Mouse (Mus musculus): ENCODE measurements around the gene Abcg8.
A peak's percentile ranks its signal among the peaks of the same experiment; 100 is the strongest.

The Abcg8 gene

DNA sequence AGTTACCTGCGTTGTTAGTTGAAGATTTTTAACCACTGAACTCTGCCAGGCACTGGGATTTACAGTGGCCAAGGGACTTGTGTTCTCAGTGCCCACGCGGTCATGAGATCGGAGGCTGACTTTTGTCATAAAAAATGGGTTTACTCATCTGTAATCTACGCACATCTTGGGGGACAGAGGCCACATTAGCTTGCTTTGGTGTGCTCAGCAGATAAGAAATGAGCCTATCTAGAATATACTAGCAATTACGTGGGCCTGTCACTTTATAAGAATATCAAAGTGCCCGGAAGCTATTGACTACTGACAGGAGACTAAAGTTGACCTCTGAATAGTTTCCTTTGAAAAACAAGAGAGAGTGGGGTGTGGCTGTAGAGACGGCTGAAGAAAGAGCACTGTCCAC lies 17.2 kb upstream of the Abcg8 start:
- no peak for DNase-seq

DNA sequence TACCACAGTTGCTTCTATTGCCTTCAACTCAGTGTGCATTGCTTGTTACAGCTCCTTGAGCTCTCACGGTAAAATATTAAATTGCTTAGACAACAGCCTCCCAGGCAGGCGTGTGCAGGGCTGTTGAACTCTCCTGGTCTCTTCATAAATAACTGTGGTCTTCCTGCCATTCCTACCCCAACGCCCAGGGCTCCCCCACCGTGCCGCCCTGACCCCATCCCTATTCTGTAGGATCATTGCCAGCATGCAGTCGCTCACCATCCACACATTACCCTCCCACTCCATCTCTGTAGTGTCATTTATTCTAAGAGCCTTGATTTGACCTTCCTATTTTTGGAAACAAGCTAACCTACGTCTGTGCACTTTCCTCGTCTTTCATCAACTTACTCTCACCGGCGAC lies 11.0 kb upstream of the Abcg8 start:
- no peak for DNase-seq

DNA sequence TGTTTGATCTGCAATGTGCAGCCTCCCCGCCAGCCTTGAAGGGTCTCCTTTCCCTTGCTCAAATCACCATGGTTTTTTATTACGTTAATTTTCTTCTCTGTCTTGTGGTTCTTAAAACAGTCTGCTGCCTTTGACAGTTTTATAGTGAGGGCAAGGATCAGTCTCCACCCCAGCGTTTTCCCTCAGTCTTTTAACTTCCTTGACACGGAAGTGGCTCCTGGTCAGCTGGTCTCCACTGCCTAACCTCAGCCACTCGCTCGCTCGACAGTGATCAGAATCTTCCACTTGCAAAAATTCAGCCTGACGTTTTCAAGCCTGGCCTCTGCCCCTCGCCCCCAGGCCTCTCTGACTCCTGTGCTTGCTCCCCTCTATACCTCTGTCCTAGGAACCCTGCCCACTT lies 10.4 kb upstream of the Abcg8 start:
- no peak for DNase-seq

DNA sequence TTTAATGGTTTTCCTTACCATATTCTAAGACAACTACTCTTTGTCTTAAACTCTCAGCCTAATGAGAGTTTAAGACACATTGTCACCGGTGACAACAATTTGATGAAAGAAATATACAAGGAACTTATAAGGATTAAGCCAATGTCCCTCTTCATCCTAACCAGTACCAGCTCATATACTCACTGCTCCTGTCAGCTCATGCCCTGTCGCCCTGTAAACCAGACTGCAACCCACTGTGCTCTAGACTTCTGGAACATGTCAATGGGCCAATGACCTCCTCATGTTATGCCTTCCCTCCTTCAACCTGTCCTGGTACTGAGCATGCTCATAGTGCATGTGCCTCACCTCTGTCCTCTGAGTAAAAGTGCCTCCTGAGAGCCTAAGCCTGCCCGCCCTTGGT lies 8.3 kb upstream of the Abcg8 start:
- DNase-seq, result no peak

DNA sequence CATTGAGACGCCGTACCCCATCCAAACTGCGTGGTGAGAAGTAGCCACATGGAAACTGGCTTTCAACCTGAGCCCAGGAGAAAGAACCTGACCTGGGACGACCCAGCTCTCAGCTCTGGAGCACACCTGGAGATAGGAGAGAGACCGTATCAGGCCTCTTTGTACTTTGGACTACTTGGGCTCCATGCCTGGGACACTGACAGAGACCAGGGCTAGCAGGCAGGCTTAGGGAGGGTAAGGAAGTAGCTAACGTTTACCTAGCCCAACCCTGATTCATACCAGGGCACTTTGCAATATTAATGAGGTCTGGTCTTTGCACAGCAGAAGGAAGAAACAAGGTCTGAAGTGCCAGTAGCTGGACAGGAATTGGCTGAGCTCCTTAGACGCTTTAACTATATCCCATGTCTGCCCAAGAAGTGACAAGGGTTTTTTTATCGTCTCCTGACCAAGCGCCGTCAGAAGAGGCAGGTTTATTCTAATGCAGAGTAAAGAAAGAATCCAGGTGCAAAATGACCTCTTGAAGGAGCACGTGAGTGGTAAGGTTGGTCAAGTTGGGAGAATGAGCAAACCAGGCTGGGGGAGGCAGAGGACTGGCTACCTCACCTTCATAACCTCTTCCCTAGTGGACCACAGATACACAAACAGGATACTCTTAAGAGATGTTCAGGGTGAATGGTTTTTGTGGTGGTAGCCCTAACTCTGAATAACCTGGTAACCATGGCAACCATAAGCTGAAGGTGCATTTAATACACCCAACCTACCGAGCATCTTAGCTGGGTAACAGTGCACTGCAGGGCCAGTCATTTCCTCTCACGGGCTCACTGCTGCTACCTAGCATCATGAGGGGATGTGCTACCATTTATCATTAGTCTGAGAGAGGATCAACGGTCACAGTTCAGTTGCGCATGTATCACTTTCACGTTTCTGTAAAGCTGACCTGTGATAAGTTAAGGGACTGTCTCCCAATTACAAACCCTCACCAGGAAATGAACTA lies 3.4 kb upstream of the Abcg8 start:
- peak; percentile 21 to 37 for DNase-seq

DNA sequence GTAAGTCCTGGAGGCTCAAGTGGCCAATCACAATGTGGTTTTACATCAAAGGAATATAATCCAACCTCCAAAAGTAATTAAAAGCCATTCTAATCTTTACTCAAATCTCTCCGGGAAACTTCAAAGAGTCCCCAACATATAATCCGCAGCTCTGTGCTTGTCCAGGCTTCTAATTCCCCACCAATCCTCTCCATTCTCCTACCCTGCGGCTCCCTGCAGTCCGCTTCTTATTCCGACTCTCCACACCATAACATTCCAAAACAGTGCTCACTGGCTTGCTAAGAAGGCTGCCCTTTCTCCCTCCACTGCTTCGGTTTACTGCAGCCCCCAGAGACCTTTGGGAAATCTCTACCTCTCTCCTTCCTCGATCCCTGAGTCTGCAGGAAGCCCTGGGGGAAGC lies 2.1 kb upstream of the Abcg8 start:
- DNase-seq, result no peak

DNA sequence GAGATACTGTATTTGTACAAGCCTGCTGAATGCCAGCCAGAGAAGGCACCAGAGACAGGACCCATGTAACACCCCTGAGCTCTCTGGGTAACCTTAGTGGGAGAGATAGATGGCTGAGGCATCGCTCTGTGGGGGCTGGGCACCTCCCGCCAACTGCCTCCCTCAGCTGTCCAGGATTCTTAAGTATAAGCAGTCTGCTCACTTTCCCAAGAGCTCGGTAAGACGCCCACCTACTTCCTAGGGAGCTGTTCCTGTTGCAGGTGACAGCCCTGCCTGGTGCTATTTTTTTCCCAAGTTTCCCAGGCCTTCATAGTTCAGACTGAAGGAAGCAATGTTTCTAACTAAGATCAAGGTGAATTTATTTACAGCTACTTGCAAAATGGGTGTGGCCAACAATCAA lies 898 bp upstream of the Abcg8 start:
- no peak for DNase-seq

DNA sequence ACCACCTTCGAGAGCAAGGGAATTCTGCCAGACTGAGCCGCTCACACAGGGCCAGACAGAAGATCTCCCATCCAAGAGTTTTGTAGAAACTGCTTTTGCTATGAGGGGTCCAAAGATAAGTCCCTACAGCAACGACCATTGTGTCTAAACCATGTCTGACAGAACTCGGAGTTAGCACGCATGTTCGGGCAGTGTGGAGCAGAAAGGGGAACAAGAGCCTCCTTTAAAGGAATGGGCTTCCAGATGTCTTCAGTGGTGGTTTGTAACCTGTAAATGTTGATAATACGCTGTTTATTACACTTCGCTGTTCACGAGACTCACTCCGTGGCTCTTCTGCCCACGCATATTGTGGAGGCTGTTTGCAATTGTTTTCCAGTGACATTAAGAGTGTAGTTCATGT lies 1.5 kb downstream of the Abcg8 start:
- DNase-seq, result no peak

DNA sequence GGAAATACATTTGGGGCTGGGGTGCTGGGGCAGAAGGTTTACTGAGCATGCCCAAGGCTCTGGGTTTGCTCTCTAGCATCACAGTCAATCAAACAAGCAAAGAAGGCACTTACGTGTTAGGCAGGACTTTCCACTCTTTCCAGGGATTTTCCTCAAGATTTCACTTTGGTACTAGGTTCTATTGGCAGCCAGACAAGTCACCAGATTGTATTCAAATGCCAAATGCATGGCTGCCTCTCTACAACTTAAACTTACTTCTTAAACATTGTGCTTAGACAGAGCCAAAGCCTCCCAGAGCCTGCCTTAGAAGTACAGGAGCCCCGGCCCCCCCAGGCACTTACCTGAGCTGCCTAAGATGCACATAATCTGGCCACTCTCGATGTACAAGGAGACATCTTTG lies 5.6 kb downstream of the Abcg8 start:
- DNase-seq, result no peak

DNA sequence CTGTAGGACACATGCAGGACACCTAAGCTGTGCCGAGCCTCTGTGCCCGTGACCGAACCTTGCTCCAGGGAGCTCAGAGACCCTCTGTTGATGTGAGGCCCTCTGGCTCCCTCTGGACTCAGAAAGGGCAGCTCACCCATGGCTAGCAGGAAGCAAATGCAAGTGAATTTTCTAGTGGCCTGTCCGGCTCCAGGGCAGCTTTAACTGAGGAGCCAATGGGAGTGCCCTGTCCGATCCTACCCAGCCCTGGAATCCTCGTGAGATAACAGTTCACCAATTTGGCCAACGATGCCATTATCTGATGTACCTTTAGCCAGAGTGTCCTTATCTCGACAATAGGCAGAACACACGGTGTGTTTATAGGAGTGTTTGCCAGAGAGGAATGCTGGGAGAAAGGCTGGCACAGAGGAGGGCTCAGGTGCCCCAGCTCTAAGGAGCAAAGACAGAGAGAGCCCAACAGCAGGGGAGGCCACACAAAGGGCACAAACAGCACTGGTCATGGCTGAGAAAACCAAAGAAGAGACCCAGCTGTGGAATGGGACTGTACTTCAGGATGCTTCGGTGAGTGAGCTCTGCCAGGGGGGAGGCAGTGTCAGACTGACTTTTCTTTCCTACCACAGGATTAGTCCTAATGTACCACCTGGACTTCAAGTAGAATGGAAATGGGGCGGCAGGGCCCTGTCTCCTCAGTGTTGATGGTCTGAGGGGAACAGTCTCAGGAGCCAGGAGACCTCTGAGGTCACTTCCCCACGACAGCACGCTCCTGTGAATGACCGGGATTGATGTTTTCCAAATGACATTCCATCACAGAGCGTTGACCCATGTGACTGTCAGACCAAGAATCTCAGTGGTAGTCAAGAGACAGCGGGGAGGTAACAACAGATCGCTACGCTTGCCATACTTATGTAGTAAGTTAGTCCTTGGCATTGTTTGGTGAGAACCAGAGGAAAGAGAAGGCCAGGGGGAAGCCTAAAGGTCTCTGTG lies 6.9 kb downstream of the Abcg8 start, which contains the start of gene Abcg5:
TSS of gene Abcg5 (minus strand) at position 278 of the 984 bp plus-strand sequence.
- DNase-seq, result no peak

DNA sequence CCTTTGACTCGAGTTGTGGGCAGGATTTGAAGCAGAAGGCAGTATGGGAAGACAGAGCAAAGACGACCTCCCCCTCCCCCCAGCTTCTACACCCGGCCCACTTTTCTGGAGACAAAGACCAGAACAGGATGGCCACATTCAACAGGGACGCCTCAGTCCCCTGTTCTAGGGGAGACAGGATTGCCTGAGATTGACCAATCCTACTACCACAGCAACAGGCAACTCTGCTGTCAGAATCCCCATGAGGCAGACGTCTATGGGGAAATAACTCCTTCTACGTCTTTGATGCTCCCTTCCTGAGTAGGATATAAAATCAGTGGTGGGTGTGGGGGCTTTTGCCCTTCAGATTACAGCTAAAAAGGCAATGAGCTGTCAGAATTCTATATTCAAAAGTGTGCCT lies 8.2 kb downstream of the Abcg8 start:
- DNase-seq, result no peak

DNA sequence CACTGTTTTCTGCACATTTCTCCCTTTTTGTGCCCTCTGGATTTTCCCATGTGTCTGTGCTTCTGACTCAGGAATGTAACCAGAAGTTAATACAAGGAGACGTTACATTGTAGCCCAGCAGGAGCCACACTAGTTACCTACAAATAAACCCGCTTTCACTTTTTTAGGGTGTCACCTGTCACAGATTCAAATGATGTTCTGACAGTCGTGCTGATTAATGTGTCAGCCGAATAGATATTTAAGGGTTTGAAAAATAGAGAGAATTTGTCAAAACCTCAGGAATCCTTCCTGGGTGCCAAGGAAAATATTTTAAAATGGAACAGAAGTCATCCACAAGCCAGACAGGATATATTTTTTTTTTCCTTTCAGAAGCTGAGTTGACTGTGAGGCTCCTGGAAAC lies 9.2 kb downstream of the Abcg8 start:
- DNase-seq, result no peak

DNA sequence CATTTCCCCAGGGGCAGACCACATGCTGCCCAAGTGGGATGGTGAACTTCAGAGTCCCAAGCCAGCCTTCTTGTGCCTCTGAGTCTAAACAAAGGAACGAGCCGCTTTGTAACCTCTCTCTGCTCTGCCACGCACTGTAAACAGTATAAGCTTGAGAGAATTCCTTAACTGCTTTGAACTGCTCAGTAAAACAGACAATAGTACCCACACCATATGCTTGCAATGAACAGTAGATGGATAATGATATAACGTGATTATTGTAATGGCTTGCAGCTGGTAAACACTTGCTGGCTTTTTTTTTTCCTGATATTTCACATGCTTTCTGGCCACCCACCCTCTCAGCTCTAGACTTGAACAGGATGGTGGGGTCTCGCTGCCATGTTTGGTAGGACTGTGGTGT lies 11.9 kb downstream of the Abcg8 start:
- no peak for DNase-seq

DNA sequence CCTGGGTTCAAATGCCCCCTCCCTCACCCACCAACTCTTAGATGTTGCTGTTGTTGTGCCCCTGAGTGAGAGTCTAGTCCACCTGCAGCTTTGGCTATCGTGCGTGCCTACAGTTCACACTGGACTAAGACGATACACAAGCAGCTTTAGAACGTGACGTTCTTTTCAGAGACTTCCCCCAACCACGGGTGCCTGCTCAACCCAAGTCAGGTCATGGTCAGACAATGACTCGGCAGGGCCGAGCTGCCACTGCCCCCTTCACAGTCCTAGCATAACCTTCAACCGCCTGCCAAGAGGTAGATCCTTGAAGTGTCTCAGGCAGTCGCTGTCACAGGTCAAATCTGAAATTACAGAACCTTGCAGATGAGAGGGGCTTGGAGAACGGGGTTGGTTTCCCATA lies 12.7 kb downstream of the Abcg8 start:
- DNase-seq, result no peak

DNA sequence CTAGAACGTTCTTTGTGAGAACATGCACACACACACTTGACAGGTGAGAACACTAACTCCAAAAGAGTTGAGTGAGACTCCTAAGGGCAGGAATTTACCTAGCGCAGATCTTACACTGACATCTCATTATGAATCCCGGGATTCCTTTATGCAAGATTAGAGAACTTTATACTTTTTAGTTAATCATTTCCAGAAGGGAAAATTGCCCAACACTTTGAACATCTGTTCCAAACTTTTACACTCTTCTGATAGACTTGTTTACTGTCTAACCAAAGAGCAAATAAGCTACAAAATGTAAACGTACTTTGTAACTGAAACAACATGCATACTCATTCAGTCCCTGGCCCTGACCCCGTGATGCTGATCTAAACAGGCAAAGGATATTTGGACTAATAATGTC lies 13.2 kb downstream of the Abcg8 start:
- DNase-seq, result no peak

DNA sequence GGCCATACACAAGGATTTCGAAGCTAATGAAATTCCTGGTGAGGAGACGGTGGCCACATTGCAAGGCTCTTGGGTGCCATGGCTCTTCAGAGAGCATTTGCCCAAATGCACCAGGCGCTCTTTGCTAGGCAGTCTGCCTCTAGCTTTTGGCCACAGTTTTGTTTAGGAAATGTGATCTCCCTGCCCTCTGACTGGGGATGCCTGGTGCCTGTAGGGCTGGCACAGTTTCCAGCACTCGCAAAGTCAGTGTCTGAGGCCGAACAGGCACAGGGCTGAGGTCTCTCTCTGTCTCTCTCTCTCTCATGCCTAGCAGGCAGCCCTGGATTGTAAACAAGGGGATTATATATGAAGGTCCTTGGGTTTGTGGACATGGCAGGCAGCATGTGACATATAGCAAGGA lies 14.0 kb downstream of the Abcg8 start:
- DNase-seq, result no peak

DNA sequence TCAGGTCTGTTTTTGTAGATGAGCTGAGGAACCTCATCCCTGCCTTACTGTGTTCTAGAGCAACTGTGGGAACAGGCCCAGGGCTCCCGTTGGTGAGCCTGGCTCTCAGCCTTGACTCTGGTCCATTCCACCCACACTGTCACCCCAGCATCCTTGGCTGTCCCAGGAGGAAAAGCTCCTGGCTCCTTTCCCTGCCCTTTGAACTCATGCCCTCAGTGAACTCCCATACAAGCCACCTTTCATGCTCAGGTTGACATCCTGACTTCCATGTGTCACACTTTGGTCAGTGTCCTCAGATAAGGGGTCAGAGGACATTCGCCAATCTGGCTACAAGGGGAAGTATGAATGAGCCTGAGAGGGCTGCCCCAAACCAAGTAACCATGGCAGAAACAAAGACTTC lies 17.6 kb downstream of the Abcg8 start:
- no peak for DNase-seq

DNA sequence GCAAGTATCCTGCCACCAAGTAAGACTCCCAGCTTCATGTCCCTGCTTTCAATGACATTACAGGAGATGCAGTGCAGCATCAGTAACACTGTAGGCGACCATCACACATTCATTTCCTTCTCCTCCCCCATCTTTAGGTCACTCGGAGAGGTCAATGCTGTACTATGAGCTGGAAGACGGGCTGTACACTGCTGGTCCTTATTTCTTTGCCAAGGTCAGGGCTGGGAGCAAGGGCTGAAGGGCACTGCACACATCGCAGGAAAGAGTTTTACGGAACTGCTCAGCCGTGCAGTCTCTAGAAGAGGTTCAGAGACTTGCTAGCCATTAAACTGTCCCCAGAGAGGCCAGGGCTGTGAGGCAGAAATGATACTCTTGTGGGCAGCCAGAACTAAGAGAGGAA lies 20.4 kb downstream of the Abcg8 start:
- no peak for DNase-seq

DNA sequence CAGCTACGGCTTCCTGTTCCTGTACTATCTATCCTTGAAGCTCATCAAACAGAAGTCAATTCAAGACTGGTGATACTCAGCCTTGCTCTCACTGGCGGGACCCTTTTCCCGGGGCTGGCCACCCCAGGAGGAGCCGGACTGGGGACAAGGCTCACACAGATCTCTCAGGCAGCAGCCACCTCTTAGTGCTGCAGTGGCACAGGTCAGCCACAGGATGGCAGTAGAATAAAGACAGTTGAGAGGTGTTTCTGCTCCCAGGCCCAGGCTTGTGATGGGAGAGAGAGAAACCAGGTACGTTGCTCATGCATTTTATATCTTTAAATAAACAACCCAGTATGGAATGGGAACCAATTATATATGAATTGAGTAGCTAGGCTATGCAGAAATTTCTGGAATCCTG lies 22.6 kb downstream of the Abcg8 start:
- peak; percentile 56 to 74 for DNase-seq

DNA sequence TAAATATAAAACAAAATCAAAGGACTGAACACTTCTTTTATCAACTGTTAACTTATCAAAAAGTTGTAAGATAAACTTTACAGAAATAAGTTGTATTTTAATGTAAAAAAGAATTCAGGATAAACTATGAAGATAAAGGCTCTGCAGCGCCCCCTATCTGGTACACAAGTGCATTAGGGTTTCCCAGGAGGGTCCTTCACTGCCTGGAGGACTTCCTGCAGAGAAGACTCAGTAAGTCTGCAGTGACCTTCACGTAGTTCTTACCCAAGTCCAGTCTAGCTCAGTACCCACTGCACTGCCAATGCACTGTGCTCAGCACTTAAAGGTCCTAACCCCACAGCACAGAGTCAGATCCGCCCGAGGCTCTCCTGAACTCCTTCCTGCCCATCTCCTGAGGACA lies 31.3 kb downstream of the Abcg8 start:
- DNase-seq, result no peak

DNA sequence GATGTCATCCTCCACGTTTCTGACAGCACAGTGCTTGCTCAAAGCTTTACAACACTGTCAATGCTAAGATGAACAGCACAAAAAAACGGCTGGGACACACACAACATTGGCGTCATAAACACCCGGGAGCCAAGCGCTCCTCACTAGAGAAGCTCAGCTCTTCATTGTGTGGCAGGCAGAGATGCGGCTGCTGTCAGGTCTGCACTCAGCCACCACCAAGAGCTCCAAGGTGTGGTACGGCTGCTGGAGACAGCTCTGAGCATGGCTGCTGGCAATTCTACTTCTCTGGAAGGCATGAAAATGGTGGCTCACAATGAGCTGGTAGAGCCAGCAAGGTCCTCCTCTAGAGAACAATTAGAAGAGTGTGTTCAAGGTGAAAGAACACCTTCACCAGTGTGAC lies 32.7 kb downstream of the Abcg8 start:
- no peak for DNase-seq

DNA sequence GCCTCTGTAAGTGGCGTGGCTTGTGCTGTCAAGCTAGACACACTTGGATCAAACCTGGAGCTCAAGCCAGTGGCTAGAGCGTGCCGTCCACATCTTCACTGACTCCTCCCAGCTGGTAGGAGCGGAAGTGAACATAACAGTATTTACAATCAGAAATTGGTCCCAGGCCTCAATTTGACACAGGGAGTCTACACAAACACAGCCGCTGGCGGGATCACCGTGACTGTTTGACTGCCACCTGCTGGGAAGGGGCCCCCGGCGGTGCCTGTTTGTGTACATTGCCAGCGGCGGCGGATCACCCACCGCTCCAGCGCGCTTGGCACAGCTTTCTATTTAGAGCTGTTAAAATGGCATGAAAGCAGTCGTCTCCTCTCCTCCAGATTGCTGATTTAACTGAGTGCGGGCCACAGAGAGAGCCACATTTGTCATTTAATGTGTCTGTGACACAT lies 33.3 kb downstream of the Abcg8 start:
- peak; percentile 51 to 64 for DNase-seq

DNA sequence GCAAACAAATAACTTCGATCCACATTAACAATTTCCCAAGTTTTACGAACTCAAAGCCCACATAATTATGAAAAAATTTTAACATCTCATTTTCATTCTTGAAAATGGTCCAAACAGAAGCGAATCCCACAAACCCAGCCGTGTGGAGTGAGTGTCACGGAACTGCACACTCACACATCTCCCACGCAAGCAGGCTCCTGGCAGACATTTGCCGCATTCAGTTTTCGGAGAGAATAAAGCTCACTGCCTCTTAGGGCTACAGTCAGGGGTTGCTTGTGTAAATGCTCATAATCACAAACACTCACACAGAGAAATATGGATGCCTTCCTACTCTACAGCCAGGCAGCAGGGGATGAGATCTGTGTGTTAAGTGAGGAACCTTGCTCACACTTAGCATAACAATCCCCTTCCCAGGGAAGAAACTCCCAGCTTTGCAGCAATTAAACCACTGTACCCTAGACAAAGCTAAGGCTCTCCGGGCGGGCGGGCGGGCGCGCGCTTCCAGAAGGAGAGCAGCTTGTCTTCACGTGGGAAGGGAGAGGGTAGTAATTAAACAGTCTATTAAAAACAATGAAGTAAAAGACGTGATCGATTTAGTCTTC lies 37.6 kb downstream of the Abcg8 start:
- DNase-seq, result no peak

All from lung, postnatal 4 days (tissue).